30 mouse cellular contexts compared by ENCODE assay signal in genomic region chr2:131941501-131941900, GRCm38 (mm10). TPM values are rescaled to one million over a fixed set of nuclear protein-coding genes. Genes with fewer than 3 reads are reported as not detected.
DNase-seq lines count a peak whose midpoint lies in the region; ATAC-seq lines count a peak whose summit lies in the region.
"Had no signal": no experiment of that assay in that cellular context is flagged by ENCODE, and none has a peak within 500 bp of the region (broad histone marks: within the 10 kb centered on the region; RNA-seq: fewer than 3 reads in every experiment).

No protein-coding gene starts in this region.

- H3K9ac ChIP-seq in midbrain, embryonic 11.5 days (ENCODE audit: low read length) = no peak overlapping the region
- no peak overlapping the region for H3K9ac ChIP-seq in midbrain, embryonic 16.5 days (ENCODE audit: low read depth, low read length)
- H3K9ac ChIP-seq: embryonic facial prominence, embryonic 13.5 days; forebrain, embryonic 12.5 days; forebrain, embryonic 15.5 days; heart, embryonic 13.5 days; hindbrain, embryonic 14.5 days had no signal

- no peaks in the 10 kb centered on the region for H3K9me3 ChIP-seq in midbrain, embryonic 11.5 days (ENCODE audit: control insufficient read depth, low read length)
- H3K9me3 ChIP-seq in midbrain, embryonic 16.5 days (replicated peaks; ENCODE audit: control insufficient read depth, low read length, poor library complexity, severe bottlenecking) = no peaks in the 10 kb centered on the region
- H3K9me3 ChIP-seq: embryonic facial prominence, embryonic 10.5 days; embryonic facial prominence, embryonic 13.5 days; forebrain, embryonic 12.5 days; forebrain, embryonic 15.5 days; heart, embryonic 10.5 days; heart, embryonic 13.5 days had no signal

- no peaks in the 10 kb centered on the region for H3K27me3 ChIP-seq in midbrain, embryonic 11.5 days (ENCODE audit: control insufficient read depth, insufficient read depth, low read length)
- H3K27me3 ChIP-seq in midbrain, embryonic 16.5 days (ENCODE audit: control insufficient read depth, insufficient read depth, low read depth, low read length) = no peaks in the 10 kb centered on the region
- H3K27me3 ChIP-seq: embryonic facial prominence, embryonic 13.5 days; forebrain, embryonic 12.5 days; forebrain, embryonic 15.5 days; heart, embryonic 13.5 days had no signal

- no peak overlapping the region for H3K4me2 ChIP-seq in midbrain, embryonic 11.5 days
- H3K4me2 ChIP-seq in midbrain, embryonic 16.5 days (ENCODE audit: low read length) = no peak overlapping the region
- H3K4me2 ChIP-seq: embryonic facial prominence, embryonic 13.5 days; forebrain, embryonic 12.5 days; forebrain, embryonic 15.5 days; heart, embryonic 13.5 days; hindbrain, embryonic 14.5 days had no signal

- ATAC-seq in midbrain, embryonic 11.5 days (ENCODE audit: low FRiP score) = no peak
- no peak for ATAC-seq in midbrain, embryonic 16.5 days
- ATAC-seq: activated CD4-positive, CD25-positive, alpha-beta regulatory T cell, adult 4 months; forebrain, embryonic 15.5 days; hindbrain, postnatal 0 days had no signal

- H3K4me3 ChIP-seq in midbrain, embryonic 11.5 days (ENCODE audit: low read depth, low read length) = no peak overlapping the region
- H3K4me3 ChIP-seq in midbrain, embryonic 16.5 days (ENCODE audit: low read depth, low read length) = no peak overlapping the region
- H3K4me3 ChIP-seq: embryonic facial prominence, embryonic 10.5 days; embryonic facial prominence, embryonic 13.5 days; erythroblast, embryonic 14.5 days; forebrain, embryonic 12.5 days; forebrain, embryonic 15.5 days; gastrocnemius, adult 2 months; heart, embryonic 10.5 days; heart, embryonic 13.5 days had no signal

- 81% methylated on average over 6 of the region's 6 CpGs for WGBS in midbrain, embryonic 11.5 days
- 85% methylated on average over 6 of the region's 6 CpGs for WGBS in midbrain, embryonic 16.5 days

- H3K27ac ChIP-seq in midbrain, embryonic 11.5 days (ENCODE audit: low read depth, low read length) = no peak overlapping the region
- H3K27ac ChIP-seq in midbrain, embryonic 16.5 days (ENCODE audit: low read length) = no peak overlapping the region
- H3K27ac ChIP-seq: embryonic facial prominence, embryonic 10.5 days; embryonic facial prominence, embryonic 13.5 days; forebrain, embryonic 12.5 days; forebrain, embryonic 15.5 days; gastrocnemius, adult 2 months; heart, embryonic 10.5 days; heart, embryonic 13.5 days; hindbrain, embryonic 14.5 days; hindbrain, postnatal 0 days had no signal

- peak; percentile 2 for DNase-seq in frontal cortex, postnatal 10 days (ENCODE audit: low spot score in 2 of 2)
- DNase-seq in frontal cortex, adult 2 months (ENCODE audit: extremely low spot score in 1 of 2, low spot score in 1 of 2) = no peak
- peak; percentile 67 for DNase-seq in midbrain, embryonic 11.5 days (ENCODE audit: low spot score, missing footprints)
- DNase-seq in testis, postnatal 10 days (ENCODE audit: low spot score) = peak; percentile 25
- DNase-seq in testis, postnatal 14 days (ENCODE audit: low spot score) = no peak
- DNase-seq: adrenal gland, adult 8-10 months; adrenal gland, postnatal 25 days; cerebellum, adult 11-12 months; cerebellum, adult 8-10 months; cerebellum, postnatal 10 days; cerebellum, postnatal 36 days; embryo, embryonic 11 days; gastrocnemius, adult 2 months; gastrocnemius, postnatal 14 days; heart, adult 18-20 months had no signal

- H3K36me3 ChIP-seq in midbrain, embryonic 11.5 days (ENCODE audit: control insufficient read depth, insufficient read depth, low read length) = no peaks in the 10 kb centered on the region; the same call in 1 of the 2 replicates
- peaks cover 10% of the 10 kb centered on the region for H3K36me3 ChIP-seq in midbrain, embryonic 16.5 days (ENCODE audit: control insufficient read depth, insufficient read depth, low read length)

- no peaks in the 10 kb centered on the region for H3K4me1 ChIP-seq in midbrain, embryonic 11.5 days (ENCODE audit: control insufficient read depth, insufficient read depth, low read length)
- no peaks in the 10 kb centered on the region for H3K4me1 ChIP-seq in midbrain, embryonic 16.5 days (ENCODE audit: control insufficient read depth, insufficient read depth, low read length)
- H3K4me1 ChIP-seq: embryonic facial prominence, embryonic 10.5 days; embryonic facial prominence, embryonic 13.5 days; forebrain, embryonic 12.5 days; forebrain, embryonic 15.5 days had no signal

RNA-seq across cellular contexts. Expression of gene Prnd, which starts 9.2 kb away (rescaled TPM):
- 0.56 and 0.95 TPM in 2 replicates for polyA plus RNA-seq in frontal cortex, adult 2 months (2012; rRNA removed)
- polyA plus RNA-seq in midbrain, embryonic 11.5 days (2014; fragmentation: Nextera tagmentation; extraction: Ambion mirVana) = 5.3 and 6.9 TPM in 2 replicates
- 8.0 and 10.7 TPM in 2 replicates for polyA plus RNA-seq in midbrain, embryonic 16.5 days (2015; fragmentation: Nextera tagmentation; extraction: Ambion mirVana)
- polyA plus RNA-seq: erythroblast, embryonic 14.5 days had no signal

RNA-seq across cellular contexts. Expression of gene Prn, which starts 31.7 kb away (rescaled TPM):
- polyA plus RNA-seq in frontal cortex, adult 2 months (2012; rRNA removed) = not detected in 2 replicates
- polyA plus RNA-seq in midbrain, embryonic 11.5 days (2014; fragmentation: Nextera tagmentation; extraction: Ambion mirVana) = not detected in 2 replicates
- not detected in 2 replicates for polyA plus RNA-seq in midbrain, embryonic 16.5 days (2015; fragmentation: Nextera tagmentation; extraction: Ambion mirVana)
- polyA plus RNA-seq: activated CD4-positive, CD25-positive, alpha-beta regulatory T cell, adult 4 months; brain, embryonic 14.5 days; cortical plate, adult 2 months; embryonic facial prominence, embryonic 10.5 days; erythroblast, embryonic 14.5 days; forebrain, embryonic 12.5 days; heart, embryonic 13.5 days; heart, embryonic 16.5 days; hindbrain, embryonic 11.5 days; hindbrain, embryonic 14.5 days had no signal

RNA-seq across cellular contexts. Expression of gene Prnp, which starts 31.8 kb away (rescaled TPM):
- 648 and 723 TPM in 2 replicates for polyA plus RNA-seq in frontal cortex, adult 2 months (2012; rRNA removed)
- polyA plus RNA-seq in midbrain, embryonic 11.5 days (2014; fragmentation: Nextera tagmentation; extraction: Ambion mirVana) = 27.2 and 29.7 TPM in 2 replicates
- 177 and 194 TPM in 2 replicates for polyA plus RNA-seq in midbrain, embryonic 16.5 days (2015; fragmentation: Nextera tagmentation; extraction: Ambion mirVana)

Comparison
In these comparisons a context has a peak if more than half of its experiments do, and no peak if none do; other contexts are left out.
1. DNase-seq: peak in frontal cortex, postnatal 10 days (2 of 2), midbrain, embryonic 11.5 days (single experiment) and testis, postnatal 10 days (single experiment); none in frontal cortex, adult 2 months (0 of 2) and testis, postnatal 14 days (single experiment).